Mouse (Mus musculus): ENCODE data around the gene Zfp316.

Gene Zfp316

DNA sequence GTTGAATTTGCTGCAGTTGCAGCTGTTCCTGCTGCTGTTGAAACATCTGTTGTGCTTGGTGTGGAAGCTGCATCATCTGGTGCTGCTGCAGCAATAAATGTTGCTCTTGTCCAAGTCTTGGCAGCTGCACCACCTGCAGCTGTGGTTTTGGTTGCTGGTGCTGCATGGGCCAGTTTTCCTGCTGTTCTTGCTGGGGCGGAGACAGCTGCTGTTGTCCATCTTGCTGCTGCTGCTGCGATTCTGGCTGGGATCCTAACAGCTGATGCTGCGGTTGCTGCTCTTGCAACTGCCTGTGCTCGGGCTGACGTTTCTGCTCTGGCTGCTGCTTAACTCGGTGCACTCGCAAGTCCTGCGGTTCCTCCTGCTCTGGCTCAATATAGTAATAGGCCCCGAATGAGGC, 19.5 kb upstream of the Zfp316 start:
- in situ Hi-C loops (cut with MboI; ENCODE audit: low pct_unique_long_range_greater_than_20kb in 1 of 2, low sequenced_read_pairs in 2 of 2, unreplicated experiment in 1 of 2), result loop anchor here in 1 of 2 experiments (25.0 kb wide), 2 partner anchors 102 to 352 kb away; partner anchors contain the start of genes Rbak and Spdye4b

DNA sequence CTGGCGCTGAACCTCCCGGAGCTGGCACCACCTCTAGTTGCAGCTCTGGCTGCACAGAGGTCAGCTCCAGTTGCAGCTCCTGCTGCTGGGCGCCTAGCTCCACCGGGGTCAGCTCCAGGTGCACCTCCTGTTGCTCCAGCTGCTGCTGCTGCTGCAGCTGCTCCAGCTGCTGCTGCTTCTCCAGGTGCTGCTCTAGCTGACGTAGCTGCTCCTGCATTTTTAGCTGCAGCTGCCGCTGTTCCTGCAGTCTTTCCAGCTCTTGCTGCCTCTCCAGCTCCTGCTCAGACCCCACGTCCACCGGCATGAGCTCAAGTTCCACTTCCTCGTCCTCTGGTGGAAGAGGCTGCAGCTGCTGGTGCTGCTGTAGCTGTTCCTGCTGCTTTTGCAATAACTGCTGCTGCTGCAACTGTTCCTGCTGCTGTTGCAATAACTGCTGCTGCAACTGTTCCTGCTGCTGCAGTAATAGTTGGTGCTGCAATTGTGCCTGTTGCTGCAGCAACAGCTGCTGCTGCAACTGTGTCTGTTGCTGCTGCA, 18.6 kb upstream of the Zfp316 start:
- in situ Hi-C loops (cut with MboI; ENCODE audit: low pct_unique_long_range_greater_than_20kb in 1 of 2, low sequenced_read_pairs in 2 of 2, unreplicated experiment in 1 of 2), result loop anchor here in 1 of 2 experiments (25.0 kb wide), 2 partner anchors 101 to 351 kb away; partner anchors contain the start of genes Rbak and Spdye4b

DNA sequence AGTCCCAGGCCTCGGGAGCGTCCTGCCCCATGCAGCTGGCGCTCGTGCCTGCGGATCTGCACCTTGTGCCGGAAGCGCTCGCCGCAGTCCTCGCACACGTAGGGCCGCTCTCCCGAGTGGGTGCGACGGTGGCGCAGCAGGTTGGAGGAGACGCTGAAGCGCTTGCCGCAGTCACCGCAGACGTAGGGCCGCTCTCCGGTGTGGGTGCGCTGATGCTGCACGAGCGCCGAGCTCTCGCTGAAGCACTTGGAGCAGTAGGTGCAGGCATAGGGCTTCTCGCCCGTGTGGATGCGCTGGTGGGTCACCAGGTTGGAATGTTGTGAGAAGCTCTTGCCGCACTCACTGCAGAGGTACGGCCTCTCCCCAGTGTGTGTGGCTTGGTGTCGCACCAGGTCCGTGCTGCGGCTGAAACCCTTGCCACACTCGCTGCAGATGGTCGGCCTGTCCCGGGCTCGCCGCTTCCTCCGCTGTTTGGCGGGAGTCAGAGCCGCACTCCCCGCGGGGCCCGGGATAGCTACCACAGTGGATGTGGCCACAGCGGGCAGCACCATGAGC, 18.0 kb upstream of the Zfp316 start:
- in situ Hi-C loops (cut with MboI; ENCODE audit: low pct_unique_long_range_greater_than_20kb in 1 of 2, low sequenced_read_pairs in 2 of 2, unreplicated experiment in 1 of 2), result loop anchor here in 1 of 2 experiments (25.0 kb wide), 2 partner anchors 101 to 351 kb away; partner anchors contain the start of genes Rbak and Spdye4b

DNA sequence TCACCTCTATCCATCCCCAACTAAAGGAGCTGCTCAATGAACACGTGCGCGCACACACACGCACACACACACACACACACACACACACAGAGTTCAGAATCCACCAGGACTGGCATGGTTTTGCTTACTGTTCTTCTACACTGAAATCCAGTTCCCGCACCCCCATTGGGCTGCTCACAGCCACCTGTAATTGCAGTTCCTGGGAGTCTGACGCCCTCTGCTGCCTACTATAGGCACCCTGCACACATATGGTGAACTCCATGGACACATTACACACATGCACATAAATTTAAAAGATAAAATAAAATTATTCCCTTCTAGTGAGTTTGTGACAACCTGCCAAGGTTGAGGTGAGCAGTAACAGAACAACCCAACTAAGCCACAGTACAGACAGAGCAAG, 14.9 kb upstream of the Zfp316 start:
- in situ Hi-C loops (cut with MboI; ENCODE audit: low pct_unique_long_range_greater_than_20kb in 1 of 2, low sequenced_read_pairs in 2 of 2, unreplicated experiment in 1 of 2), result loop anchor here in 1 of 2 experiments (25.0 kb wide), 2 partner anchors 97 to 347 kb away; partner anchors contain the start of genes Rbak and Spdye4b

DNA sequence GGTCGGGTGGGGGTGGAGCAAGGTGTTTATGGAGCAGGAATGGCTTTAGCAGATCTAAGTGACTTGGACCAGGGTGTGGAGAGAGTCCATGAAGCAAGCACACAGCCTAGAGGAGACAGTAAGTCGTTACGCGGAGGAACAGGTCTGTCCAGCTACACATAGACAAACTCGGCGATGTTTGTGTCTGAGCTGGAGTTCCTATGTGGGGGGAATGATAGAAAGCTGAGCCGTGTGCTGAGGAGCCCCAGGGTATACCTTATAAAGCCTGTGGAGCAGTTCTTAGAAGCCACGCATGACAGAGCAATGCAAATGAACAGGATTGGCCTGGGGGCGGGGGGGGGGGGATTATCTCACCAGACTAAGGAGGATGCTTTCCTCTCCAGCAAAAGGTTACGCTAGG, 9.4 kb upstream of the Zfp316 start:
- in situ Hi-C loops (cut with MboI; ENCODE audit: low pct_unique_long_range_greater_than_20kb in 1 of 2, low sequenced_read_pairs in 2 of 2, unreplicated experiment in 1 of 2), result loop anchor here in 1 of 2 experiments (25.0 kb wide), 2 partner anchors 92 to 342 kb away; partner anchors contain the start of genes Rbak and Spdye4b

DNA sequence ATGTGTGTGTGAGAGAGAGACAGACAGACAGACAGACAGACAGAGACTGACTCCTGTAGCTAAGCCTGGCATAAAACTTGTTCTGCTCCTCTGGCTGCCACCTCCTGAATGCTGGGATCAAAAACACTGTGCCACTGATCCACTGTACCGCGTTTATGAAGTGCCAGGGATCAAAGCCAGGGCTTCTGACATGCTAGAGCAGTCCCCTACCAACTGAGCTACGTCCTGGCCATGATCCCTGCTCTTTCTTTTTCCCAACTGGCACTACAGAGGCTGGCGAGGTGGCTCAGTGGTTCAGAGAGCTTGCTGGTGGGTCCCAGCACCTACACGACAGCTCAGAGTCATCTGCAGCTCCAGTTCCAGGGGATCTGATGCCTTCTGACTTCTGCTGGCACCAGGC, 5.9 kb upstream of the Zfp316 start:
- in situ Hi-C loops (cut with MboI; ENCODE audit: low pct_unique_long_range_greater_than_20kb in 1 of 2, low sequenced_read_pairs in 2 of 2, unreplicated experiment in 1 of 2), result loop anchor here in 1 of 2 experiments (25.0 kb wide), 2 partner anchors 88 to 338 kb away; partner anchors contain the start of genes Rbak and Spdye4b

DNA sequence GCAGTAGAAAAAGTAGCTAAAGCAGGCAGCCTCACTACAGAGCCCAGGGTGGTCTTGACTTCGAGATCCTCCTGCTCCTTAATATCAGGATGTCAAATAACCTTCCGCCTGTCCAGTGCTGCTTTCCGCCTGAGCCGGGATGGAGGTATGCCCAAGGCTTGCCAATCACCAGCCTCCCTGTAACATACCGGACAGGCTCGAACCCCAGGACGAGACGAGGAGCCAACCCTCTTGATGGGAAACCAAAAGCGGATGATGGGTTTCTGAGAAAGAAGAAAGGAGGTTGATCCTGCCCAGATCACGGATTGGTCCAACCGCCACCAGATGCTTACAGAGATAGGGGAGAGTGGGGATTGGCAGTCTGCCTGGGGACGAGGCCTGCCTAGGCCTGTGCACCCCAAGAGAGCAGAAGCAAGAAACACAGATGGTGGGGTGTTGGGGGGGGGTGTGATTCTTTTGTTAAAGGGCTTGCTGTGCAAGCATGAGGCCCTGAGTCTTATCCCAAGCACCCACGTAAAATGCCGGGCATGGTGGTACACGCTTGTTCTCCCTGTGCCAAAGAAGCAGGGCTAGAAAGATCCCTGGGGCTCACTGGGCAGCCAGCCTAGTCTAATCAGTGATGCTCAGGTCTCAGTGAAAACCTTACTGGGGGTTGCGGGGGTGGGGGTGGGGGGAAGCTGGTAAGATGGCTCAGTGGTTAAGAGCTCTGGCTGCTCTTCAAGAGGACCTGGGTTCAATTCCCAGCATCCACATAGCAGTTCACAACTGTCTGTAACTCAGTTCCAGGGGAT, 2.9 kb upstream of the Zfp316 start:
- in situ Hi-C loops (cut with MboI; ENCODE audit: low pct_unique_long_range_greater_than_20kb in 1 of 2, low sequenced_read_pairs in 2 of 2, unreplicated experiment in 1 of 2), result no loop called here

DNA sequence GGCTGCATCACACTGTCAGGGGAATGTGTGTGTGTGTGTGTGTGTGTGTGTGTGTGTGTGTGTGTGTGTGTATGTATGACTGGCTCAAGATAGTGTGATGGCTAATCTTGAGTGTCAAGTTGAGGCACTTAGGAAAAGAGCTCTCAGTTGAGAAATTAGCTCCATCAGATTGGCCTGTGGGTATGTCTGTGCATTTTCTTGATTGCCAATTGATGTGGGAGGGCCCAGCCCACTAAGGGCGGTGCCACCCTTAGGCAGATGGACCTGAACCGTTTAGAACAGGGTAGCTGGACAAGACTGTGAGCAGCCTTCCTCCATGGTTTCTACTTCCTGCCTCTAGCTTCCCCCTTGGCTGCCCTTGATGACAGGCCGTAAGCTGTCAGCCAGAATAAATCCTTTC, 2.3 kb upstream of the Zfp316 start:
- in situ Hi-C loops (cut with MboI; ENCODE audit: low pct_unique_long_range_greater_than_20kb in 1 of 2, low sequenced_read_pairs in 2 of 2, unreplicated experiment in 1 of 2), result no loop called here

DNA sequence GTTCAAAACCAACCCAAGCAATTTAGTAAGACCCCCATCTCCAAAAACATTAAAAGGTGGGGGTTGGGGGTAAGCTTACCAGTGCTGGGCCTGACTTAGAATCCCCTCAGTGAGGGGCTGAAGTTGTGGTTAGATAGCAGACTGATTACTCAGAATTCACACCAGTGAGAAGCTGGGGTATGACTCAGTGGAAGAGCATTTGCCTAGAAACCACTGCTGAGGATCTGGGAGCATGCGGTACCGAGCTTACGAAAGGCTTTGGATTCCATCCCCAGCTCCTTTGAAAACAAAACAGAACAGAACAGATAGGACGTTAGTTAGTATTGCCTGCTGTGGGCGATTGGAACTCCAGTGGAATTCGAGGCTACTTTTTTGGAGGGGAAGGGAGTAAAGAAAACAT, 1.8 kb upstream of the Zfp316 start:
- in situ Hi-C loops (cut with MboI; ENCODE audit: low pct_unique_long_range_greater_than_20kb in 1 of 2, low sequenced_read_pairs in 2 of 2, unreplicated experiment in 1 of 2), result no loop called here

DNA sequence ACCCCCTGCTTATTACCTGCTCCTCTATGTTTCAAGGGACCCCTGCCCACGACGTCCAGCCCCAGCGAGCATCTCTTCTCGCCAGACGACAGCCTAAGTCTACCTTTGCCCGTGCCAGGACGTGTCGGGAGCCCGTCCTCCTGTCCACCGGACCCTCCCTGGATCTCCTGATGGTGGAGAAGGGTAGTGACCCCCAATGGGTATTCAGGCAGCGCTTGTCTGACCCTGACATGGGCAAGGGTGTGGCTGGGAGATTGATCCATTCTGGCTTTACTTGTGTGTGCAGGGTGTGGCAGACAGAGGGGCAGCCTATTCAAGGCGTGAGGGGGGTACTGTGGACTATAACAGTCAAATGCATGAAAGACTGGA, 313 bp upstream of the Zfp316 start:
- in situ Hi-C loops (cut with MboI; ENCODE audit: low pct_unique_long_range_greater_than_20kb in 1 of 2, low sequenced_read_pairs in 2 of 2, unreplicated experiment in 1 of 2), result no loop called here

DNA sequence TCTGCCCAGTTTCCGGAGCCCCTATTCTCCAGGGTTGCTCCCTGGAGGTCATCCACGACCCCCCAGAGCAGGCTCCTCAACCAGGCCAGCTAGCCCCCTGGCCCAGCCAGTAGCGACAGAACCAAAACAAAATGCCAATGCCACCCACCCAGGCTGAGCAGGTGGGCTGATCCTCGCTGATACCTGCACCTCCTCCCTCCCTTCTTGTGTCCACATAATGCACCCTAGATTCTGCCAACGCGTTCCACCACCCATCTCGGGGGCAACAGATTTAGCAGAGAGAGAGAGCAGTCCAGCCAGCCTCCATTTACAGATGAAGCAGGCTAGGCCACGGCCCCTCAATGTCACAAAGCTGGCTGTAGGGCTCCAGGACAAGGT, 848 bp downstream of the Zfp316 start:
- in situ Hi-C loops (cut with MboI; ENCODE audit: low pct_unique_long_range_greater_than_20kb in 1 of 2, low sequenced_read_pairs in 2 of 2, unreplicated experiment in 1 of 2), result no loop called here

DNA sequence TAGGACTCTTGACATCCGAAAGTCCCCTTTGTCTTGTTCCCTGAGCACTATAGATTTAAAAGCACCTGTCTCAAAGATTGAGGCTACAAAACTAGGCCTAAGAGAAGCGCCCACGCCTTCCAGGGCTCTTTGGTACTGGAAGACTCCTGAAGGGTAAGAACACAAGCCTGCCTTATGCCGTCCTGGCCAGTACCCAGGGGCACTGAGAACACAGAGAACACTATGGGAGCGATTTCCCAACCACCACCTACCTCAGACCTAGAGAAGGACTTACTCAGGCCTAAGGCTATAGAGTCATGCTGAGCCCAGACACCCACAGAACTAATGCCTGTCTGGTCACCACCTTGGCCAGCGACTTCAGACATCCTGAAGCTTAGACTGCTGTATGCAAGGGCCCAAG, 3.0 kb downstream of the Zfp316 start:
- in situ Hi-C loops (cut with MboI; ENCODE audit: low pct_unique_long_range_greater_than_20kb in 1 of 2, low sequenced_read_pairs in 2 of 2, unreplicated experiment in 1 of 2), result no loop called here

DNA sequence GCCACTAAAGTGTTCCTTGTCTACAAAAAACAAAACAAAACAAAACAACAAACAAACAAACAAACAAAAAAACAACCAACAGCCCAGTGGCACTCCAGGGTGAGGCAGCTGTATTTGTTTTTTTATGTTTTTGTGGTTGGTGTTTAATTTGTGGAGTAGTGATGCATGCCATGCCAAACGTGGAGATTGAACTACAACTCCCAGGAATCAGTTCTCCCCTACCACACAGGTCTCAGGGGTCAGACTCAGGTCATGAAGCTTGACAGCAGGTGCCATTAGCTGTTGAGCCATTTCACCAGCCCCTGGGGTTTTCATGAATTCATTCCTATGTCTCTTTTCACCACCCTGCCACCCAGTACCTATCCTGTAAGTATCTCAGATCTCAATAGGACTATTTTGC, 4.4 kb downstream of the Zfp316 start:
- in situ Hi-C loops (cut with MboI; ENCODE audit: low pct_unique_long_range_greater_than_20kb in 1 of 2, low sequenced_read_pairs in 2 of 2, unreplicated experiment in 1 of 2), result no loop called here

DNA sequence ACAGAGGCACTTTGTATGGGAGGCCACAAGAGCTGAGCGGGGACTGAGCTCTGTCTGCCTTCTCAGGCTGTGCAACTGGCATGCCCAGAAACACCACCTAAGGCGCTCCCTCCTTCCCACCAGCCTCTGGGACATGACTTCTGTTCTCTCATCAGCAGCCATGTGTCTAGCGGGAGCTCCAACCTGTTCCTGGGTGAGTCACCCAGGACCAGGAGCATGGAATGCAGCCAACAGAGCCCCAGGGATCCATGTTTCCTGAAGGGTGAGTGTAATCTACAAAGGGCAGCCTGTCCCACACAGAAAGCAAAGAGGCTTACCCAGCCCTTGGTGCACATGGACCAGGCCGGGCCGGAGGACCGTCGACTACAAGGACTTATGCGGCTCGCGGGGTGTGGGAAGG, 5.1 kb downstream of the Zfp316 start:
- in situ Hi-C loops (cut with MboI; ENCODE audit: low pct_unique_long_range_greater_than_20kb in 1 of 2, low sequenced_read_pairs in 2 of 2, unreplicated experiment in 1 of 2), result no loop called here

DNA sequence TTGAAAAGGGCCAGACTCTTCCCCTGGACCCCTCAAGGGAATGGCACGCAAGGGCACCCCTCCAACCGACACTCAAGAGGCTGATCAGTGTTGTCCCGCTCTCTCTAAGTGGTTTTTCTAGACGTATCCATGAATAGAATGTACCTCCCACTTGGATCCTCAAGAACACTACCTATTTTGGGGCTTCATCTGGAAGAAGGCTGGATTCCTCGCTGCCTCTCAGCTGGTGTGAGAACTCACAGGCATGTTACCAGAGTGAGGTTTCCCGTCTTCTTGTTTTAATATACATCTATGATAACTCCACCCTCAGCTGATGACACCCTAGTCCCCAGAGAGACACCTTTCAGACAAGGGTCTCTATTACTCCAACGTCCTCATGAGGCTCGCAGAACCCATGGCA, 8.2 kb downstream of the Zfp316 start:
- in situ Hi-C loops (cut with MboI; ENCODE audit: low pct_unique_long_range_greater_than_20kb in 1 of 2, low sequenced_read_pairs in 2 of 2, unreplicated experiment in 1 of 2), result no loop called here

DNA sequence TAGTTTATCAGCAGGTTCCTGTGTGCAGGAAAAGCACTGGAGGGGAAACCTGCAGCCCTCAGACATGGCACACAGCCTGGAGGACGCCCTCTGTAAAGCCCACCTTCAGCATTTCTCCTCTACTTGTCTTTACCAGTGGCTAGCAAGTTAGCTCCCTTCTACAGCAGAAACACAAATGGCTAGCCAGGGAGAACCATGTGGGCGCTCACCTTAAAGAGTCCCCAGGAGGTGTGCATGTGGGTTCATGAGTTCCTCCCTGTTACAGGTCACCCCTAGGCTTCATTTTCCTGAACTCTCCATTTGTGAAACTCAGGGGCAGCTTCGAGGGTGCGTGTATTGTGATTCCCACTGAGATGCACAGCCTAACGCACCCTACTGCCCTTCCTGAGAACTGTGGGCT, 14.0 kb downstream of the Zfp316 start:
- in situ Hi-C loops (cut with MboI; ENCODE audit: low pct_unique_long_range_greater_than_20kb in 1 of 2, low sequenced_read_pairs in 2 of 2, unreplicated experiment in 1 of 2), result no loop called here

DNA sequence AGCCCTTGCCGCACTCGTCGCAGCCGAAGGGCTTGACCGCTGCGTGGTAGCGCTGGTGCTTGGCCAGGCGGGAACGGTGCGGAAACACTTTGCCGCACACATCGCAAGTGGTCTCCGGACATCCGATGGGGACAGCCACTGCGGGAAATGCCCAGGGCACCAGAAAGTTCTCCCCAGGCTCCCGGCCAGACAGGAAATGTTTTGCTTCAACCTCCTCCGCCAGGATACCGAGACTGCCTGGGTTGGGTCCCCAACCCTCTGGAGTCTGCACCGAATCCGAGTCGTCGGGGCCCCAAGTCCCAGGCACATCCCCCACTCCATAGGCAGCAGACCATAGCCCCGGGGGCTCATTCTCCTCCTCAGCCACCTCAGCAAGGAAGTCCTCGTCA, 14.7 kb downstream of the Zfp316 start:
- in situ Hi-C loops (cut with MboI; ENCODE audit: low pct_unique_long_range_greater_than_20kb in 1 of 2, low sequenced_read_pairs in 2 of 2, unreplicated experiment in 1 of 2), result no loop called here

DNA sequence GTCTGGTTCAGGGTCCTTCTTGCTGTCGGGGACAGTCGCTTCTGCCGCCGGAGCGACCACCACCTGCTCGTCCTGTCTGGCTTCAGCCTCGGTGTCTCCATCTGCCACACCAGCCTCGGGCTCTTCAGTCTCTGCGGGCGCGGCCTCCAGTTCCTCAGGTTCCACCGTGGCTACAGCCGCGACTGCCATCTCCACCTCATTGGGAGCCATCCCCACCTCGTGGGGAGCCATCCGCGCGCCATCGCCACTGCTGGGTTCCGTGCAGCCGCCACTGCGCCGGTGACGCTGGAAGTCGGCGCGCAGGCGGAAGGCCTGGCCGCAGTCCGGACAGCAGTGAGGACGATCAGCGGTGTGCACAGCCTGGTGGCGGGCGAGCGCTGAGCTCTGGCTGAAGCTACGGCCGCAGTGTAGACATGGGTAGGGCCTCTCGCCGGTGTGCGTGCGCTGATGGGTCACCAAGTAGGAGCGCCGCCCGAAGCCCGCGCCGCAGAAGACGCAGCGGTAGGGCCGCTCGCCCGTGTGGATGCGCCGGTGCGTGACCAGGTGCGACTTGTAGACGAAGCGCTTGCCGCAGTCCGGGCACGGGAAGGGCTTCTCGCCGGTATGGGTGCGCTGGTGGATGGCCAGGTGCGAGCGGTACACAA, 15.2 kb downstream of the Zfp316 start:
- in situ Hi-C loops (cut with MboI; ENCODE audit: low pct_unique_long_range_greater_than_20kb in 1 of 2, low sequenced_read_pairs in 2 of 2, unreplicated experiment in 1 of 2), result no loop called here

DNA sequence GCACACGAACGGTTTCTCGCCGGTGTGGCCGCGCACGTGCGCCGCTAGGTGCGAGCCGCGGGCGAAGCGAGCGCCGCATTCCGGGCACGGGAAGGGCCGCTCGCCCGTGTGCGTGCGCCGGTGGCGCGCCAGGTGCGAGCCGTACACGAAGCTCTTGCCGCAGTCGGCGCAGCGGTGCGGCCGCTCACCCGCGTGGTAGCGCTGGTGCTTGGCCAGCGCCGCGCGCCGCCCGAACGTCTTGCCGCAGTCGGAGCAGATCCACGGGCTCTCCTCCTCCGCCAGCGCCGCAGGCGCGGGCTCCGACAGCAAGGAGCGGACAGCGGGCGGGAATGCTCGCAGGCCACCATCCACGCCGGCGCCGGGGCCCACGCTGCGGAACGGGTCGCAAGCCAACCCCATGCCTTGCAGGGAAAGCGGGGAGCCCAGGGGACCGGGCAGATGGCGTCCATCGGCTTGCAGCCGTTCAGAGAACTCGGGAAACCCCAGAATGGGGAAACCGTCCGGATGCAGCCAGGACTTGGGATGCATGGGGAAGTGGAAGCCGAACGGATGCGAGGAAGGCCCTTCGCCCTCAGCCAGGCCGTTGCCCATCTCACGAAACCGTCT, 15.8 kb downstream of the Zfp316 start:
- in situ Hi-C loops (cut with MboI; ENCODE audit: low pct_unique_long_range_greater_than_20kb in 1 of 2, low sequenced_read_pairs in 2 of 2, unreplicated experiment in 1 of 2), result no loop called here
